Mouse (Mus musculus) right cerebral cortex, postnatal 4 days (tissue): ENCODE data around the gene Tspan8.
A peak's percentile ranks its signal among the peaks of the same experiment; 100 is the strongest.
"Not testable (repeated sequence)": the region's sequence is repeated elsewhere in the genome, so short reads cannot be mapped to it uniquely, and the experiment has no call there.

Experiments
- DNase-seq: peaks from one replicate; pipeline ENCODE4 v3.0.0-alpha.2; 2022

Tspan8 gene

GRCm38 (mm10) chr10:115816511-115816910 lies at the start of gene Tspan8:
Gene Tspan8 (plus strand): TSS chr10:115816832.
- no peak for DNase-seq

- DNase-seq, result no peak
These were observed 46.6 kb upstream of the Tspan8 start for GRCm38 (mm10) chr10:115770032-115770431.

DNA sequence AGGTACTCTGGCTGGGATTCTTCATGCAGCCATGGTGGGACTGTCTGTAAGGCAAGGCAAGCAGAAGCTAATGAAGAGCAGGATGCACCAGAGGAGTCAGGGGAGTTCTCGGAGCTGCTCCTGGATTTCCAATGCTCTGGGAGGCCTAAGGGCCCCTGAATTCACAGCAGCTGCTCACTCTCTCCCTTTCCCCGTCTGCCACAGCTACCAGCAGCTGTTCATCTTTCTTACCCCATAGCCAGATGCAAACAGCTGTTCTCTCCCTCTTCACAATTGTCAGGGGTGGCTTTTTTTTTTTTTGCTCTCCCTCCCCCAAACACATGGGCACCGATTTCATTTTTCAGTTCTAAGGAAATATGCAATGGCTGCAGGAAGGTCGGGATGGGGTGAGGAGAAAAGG lies 42.2 kb upstream of the Tspan8 start:
- DNase-seq, result no peak

DNA sequence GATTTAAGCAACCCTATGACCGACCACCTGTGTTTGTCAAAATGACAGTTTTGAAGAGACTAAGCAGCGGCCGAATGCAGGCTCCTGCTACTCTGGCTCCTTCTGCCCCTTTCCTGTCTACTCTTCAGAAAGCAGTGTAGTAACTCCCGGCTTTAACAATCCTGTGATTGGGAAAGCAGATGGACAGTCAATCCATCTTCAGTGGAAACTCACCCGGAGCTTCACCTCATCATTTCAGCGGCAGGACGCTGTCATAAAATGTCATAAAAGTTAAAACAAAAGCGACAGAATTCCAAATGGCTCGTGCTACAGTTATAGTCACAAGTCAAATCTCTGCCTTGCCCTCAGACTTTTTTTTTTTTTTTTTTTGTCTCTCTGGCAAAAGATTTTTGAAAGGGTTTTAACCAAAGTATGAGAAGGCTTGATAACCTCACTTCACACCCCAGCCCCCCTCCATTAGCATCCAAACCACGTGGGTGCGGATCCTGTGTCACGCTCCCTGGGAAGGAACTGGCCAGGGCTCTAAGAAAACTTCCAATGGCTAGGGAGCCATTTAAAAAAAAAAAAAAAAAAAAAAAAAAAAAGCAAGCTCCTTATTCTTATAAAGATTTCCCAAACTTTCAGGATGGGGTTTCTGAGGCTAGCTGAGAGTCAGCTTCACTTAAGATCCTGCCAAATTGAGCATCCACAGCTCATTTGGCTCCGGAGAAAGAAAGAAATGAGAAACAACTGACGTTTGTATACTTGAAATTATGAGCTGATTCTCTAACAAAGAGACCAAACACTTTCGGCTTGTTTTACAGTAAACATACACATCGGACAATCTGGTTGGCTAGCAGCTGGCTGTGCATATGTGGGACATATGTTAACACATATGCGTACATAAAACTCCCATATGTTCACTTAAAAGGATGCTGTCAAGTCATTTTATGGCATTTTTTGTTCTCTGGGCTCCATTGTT lies 40.4 kb upstream of the Tspan8 start:
- no peak for DNase-seq

DNA sequence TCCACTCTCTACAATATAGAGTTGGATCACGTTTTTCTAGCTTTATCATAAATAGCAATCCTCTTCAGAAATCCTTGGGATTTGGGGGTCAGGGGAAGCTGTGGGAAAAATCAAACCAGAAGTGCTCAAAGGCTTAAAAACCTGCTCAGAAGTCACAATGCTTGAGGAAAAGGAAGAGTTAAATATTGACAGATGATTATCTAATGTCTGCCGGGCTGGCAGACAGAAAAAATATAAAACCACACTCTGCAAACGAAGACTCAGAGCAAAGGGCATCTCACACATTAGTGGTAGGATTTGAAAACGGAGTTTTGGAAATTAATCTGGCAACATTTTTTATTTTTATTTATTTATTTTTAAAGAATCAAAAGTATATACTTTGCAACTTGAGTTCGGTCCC lies 39.3 kb upstream of the Tspan8 start:
- DNase-seq, result no peak

- DNase-seq, result peak; percentile 7
These were observed 38.0 kb upstream of the Tspan8 start for GRCm38 (mm10) chr10:115778624-115779023.

GRCm38 (mm10) chr10:115780239-115781016 lies 36.2 kb upstream of the Tspan8 start:
- no peak for DNase-seq

DNA sequence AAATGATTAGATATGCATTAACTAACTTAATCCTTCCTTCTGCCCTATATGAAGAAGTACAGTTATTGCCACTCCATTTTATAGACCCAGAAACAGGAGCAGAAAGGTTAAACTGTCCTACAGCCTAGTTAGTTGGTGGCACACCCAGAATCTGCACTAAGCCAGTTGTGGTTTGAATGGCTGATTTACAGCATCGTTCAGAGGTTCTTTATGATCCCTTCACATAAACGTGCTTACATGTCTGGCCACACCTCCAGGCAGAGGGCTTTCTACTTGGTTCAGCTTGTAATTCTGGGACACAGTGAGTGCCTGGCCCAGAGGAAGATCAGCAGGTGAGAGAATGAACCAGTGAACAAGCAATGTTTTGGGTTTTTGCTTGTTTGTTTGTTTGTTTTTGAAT lies 33.4 kb upstream of the Tspan8 start:
- no peak for DNase-seq

- DNase-seq, result no peak
These were observed 25.8 kb upstream of the Tspan8 start for GRCm38 (mm10) chr10:115790788-115791187.

DNA sequence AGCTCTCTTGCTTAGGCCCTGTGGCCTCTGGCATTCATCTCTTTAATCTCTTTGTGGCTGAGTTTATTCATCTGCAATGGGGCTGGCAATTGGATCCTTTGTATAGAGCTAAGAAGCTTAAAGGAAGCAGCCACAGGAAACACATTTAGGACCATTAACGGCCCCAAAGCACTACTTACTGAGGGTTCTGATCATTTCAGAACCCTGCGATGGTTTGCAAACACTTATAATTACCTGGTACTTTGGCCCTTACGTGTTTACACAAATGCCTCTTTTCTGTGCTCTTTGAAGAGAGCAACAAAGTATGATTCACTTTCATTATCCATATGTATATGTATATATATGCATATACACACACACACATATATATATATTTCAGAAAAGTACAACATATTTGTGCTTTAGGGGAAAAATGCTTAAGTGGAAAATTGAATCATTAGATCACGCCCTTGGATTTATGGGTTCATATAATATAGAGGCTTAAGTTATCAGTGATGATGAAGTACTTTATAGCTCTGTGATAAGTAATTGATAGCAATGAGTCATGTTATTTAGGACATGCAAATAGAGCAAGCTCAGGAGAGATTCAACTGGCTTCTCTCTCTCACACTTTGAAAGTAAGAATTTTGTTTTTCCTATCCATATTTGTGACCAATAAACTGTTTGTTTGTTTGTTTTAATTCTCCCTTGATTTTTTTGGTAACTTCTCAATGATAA lies 20.4 kb upstream of the Tspan8 start:
- DNase-seq, result no peak

DNA sequence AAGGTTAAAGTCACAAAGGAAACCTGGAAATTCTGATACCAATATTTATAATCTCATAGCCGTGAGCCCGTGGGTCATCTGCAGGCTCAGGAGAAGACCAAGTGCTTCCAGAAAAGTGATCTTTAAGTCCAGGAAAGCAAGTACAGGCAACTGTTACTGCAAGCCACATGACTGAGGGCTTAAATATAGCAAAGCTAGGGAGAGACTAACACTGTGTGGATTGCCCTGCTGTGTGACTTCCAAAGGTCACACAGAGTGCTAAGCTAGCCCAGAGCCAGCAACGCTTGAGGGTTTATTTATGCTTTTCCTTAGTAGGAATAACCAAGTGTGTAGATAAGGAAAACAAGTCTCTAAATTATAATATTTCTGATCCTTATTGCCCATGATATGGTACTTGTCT lies 15.2 kb upstream of the Tspan8 start:
- no peak for DNase-seq

- not testable (repeated sequence) for DNase-seq
These were observed 13.6 kb upstream of the Tspan8 start for GRCm38 (mm10) chr10:115803013-115803412.

GRCm38 (mm10) chr10:115803765-115804164 lies 12.9 kb upstream of the Tspan8 start:
- no peak for DNase-seq

GRCm38 (mm10) chr10:115805987-115806386 lies 10.6 kb upstream of the Tspan8 start:
- no peak for DNase-seq

- DNase-seq, result no peak
These were observed 7.5 kb upstream of the Tspan8 start for GRCm38 (mm10) chr10:115809169-115809568.

DNA sequence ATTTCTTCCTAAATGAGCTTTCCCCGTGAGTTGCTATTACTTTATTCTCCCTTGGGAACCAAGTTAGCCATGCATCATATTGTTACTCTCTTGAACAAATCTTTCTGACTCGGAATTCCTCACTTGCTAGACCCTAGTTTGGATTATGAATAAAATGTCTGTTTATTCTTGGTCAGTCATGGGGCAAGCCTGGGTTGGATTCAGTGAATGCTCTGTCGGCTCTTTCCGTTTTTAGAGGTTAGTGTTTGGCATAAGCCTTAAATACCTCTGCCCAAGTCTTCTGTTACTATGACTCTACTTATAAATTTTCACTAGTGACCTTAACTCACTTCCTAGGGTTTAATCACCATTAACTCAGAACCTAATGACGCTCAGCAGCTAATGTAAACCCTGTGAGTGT lies 5.1 kb upstream of the Tspan8 start:
- no peak for DNase-seq

DNA sequence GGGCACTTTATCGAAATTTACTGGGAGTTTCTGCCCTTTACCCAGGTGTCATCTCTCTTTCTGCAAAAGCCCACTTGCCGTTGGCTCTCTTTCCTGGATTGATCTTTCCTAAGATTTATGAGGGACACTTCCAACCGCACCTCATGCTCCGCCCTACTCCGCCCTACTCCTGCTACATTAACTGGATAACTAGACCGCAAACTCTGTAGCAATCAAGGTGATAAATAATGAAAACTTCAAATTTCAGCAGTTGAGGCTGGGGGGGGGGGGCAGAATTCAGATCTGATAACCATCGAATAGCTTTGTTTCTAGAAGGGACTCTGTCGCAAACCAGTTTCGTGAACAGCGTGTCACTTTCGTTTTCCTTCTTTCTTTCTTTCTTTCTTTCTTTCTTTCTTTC lies 1.8 kb upstream of the Tspan8 start:
- no peak for DNase-seq

DNA sequence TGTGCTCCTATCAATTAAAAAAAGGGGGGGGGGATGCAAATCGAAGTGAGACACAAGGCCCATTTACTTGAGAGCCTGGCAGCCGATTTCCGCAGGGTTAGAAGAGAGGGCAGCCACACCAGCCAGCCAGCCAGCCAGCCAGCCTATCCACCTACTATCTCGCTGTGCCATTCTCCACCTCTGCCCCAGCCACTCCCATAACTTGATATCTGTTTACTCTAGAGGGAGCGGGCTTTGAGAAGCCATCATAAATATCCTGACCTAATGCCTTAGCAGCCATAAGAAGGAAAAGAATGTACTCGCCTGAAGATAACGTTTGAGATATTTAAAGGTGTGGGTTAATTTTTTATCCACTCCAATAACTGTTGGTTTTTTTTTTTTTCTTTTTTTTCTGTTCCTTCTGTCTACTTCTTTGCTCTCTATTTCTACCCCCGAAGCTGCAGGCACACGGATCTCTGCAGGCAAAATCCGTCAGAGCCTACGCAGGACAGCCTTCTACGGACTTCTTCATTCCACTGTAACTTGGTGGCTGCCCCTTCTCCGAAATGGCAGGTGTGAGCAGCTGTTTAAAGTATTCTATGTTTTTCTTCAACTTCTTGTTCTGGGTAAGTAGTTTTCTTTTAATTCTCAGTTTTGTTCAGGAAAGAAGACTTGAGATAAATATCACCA lies 558 bp downstream of the Tspan8 start:
- no peak for DNase-seq

DNA sequence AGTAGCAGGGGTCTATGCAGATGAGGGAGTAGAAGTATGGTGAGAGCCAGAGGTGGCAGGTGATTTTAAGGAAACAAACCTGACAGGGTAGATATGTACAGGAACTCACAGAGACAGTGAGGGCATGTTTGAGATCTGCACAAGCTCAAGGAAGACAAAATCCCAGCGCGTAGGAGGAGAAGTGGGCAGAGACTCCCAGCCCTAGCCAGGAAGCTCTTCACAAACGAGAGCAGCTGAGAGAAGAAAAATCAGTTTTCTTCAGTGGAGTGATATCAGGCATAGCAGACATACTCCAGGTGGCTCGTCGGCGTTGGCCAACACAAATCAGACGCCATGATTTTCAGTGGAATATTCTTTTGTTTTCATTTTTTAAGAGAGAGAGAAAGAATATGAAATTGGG lies 8.7 kb downstream of the Tspan8 start:
- no peak for DNase-seq

DNA sequence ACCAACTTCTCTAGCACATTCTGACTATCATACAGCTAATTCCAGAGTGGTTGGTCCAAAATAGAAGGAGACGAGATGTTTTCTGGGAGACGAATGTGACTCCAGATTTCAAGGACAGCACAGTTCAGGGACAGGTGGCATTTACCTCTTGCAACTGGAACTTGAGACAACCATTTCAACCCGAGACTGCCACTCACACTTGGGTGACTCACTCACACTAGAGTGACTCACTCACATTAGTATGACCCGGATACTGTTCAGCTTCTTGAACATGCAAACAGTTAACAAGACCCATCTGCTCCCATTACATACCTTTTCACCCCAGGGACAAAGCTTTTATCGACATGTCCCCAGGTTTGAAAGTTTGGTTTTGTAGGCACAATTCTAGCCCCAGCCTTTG lies 12.2 kb downstream of the Tspan8 start:
- DNase-seq, result no peak

- DNase-seq, result no peak
These were observed 13.1 kb downstream of the Tspan8 start for GRCm38 (mm10) chr10:115829696-115830095.

DNA sequence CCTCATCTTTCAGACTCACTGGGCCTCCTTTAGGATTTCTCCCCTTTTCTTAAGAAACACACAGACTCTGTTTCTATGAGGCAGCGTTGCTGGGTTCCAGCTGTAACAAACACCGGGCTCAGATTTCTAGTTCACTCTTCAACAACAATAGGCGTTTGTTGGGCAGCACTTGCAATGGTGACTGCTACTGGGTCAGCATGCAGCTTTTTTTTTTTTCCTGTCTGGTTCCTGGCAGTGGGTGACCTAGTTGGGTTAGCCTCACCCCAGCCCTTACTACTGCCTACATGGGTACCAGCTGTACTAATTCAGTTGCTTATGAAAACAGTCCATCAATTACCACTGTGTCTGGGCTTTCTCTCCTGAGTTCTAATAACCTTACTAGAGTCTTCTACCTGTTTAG lies 14.1 kb downstream of the Tspan8 start:
- no peak for DNase-seq

GRCm38 (mm10) chr10:115834017-115834416 lies 17.4 kb downstream of the Tspan8 start:
- no peak for DNase-seq
